Mouse (Mus musculus): ENCODE measurements around the gene Colq.
"Not testable (repeated sequence)": the region's sequence is repeated elsewhere in the genome, so short reads cannot be mapped to it uniquely, and the experiment has no call there.

Gene Colq

GRCm38 (mm10) chr14:31591243-31591642 lies at the start of gene Colq:
Gene Colq (minus strand): TSS chr14:31591343.
- no peak for DNase-seq (ENCODE audit: low spot score)

- DNase-seq (ENCODE audit: low spot score), result no peak
These were observed 49.3 kb upstream of the Colq start, which contains the start of gene Gm49387 for GRCm38 (mm10) chr14:31640346-31640889. Gene Gm49387 (minus strand): TSS chr14:31640878.

GRCm38 (mm10) chr14:31630677-31631076 lies 39.5 kb upstream of the Colq start:
- no peak for DNase-seq (ENCODE audit: low spot score)

- DNase-seq (ENCODE audit: low spot score), result no peak
These were observed 31.6 kb upstream of the Colq start for GRCm38 (mm10) chr14:31622748-31623147.

GRCm38 (mm10) chr14:31620591-31621223 lies 29.6 kb upstream of the Colq start:
- no peak for DNase-seq (ENCODE audit: low spot score)

- no peak for DNase-seq (ENCODE audit: low spot score)
These were observed 26.9 kb upstream of the Colq start for GRCm38 (mm10) chr14:31617997-31618396.

- no peak for DNase-seq (ENCODE audit: low spot score)
These were observed 26.1 kb upstream of the Colq start for GRCm38 (mm10) chr14:31617204-31617603.

GRCm38 (mm10) chr14:31613671-31614070 lies 22.5 kb upstream of the Colq start:
- no peak for DNase-seq (ENCODE audit: low spot score)

GRCm38 (mm10) chr14:31611986-31612385 lies 20.8 kb upstream of the Colq start:
- DNase-seq (ENCODE audit: low spot score), result no peak

- no peak for DNase-seq (ENCODE audit: low spot score)
These were observed 14.4 kb upstream of the Colq start for GRCm38 (mm10) chr14:31605514-31605913.

- peak; percentile 14 for DNase-seq (ENCODE audit: low spot score)
These were observed 13.8 kb upstream of the Colq start for GRCm38 (mm10) chr14:31604916-31605315.

GRCm38 (mm10) chr14:31602616-31602979 lies 11.5 kb upstream of the Colq start:
- DNase-seq (ENCODE audit: low spot score), result not testable (repeated sequence)

GRCm38 (mm10) chr14:31601908-31602615 lies 10.9 kb upstream of the Colq start:
- no peak for DNase-seq (ENCODE audit: low spot score)

GRCm38 (mm10) chr14:31597446-31597845 lies 6.3 kb upstream of the Colq start:
- DNase-seq (ENCODE audit: low spot score), result no peak

- DNase-seq (ENCODE audit: low spot score), result no peak
These were observed 5.3 kb upstream of the Colq start for GRCm38 (mm10) chr14:31596408-31596807.

GRCm38 (mm10) chr14:31594693-31595092 lies 3.5 kb upstream of the Colq start:
- no peak for DNase-seq (ENCODE audit: low spot score)

GRCm38 (mm10) chr14:31593036-31593435 lies 1.9 kb upstream of the Colq start:
- no peak for DNase-seq (ENCODE audit: low spot score)

- no peak for DNase-seq (ENCODE audit: low spot score)
These were observed 4.7 kb downstream of the Colq start for GRCm38 (mm10) chr14:31586451-31586850.

GRCm38 (mm10) chr14:31583082-31583481 lies 8.1 kb downstream of the Colq start:
- DNase-seq (ENCODE audit: low spot score), result no peak

- no peak for DNase-seq (ENCODE audit: low spot score)
These were observed 13.0 kb downstream of the Colq start for GRCm38 (mm10) chr14:31577966-31578735.

- no peak for DNase-seq (ENCODE audit: low spot score)
These were observed 14.1 kb downstream of the Colq start for GRCm38 (mm10) chr14:31576846-31577697.

- DNase-seq (ENCODE audit: low spot score), result no peak
These were observed 15.3 kb downstream of the Colq start for GRCm38 (mm10) chr14:31575866-31576265.
